Mouse (Mus musculus) spleen, adult 10 weeks (tissue): Measurements from ENCODE around the gene Prkar1b. TPM values are rescaled to one million over a fixed set of nuclear protein-coding genes. Genes with fewer than 3 reads are reported as not detected.

ENCODE experiments used
- polyA plus RNA-seq: library from polyadenylated mRNA; stranded (reverse); fragments of 350-450 nt; fragmentation: Illumina TruSeq; extraction: RNeasy Lipid Tissue Mini Kit (QIAGEN cat#74804); gene quantifications from one replicate; pipeline ENCODE4 v1.2.3, GENCODE M21; 2015; ENCODE audit warnings: low replicate concordance; ENCODE audit not compliant: insufficient read depth

Gene Prkar1b
- polyA plus RNA-seq = 5.1 TPM

DNA sequence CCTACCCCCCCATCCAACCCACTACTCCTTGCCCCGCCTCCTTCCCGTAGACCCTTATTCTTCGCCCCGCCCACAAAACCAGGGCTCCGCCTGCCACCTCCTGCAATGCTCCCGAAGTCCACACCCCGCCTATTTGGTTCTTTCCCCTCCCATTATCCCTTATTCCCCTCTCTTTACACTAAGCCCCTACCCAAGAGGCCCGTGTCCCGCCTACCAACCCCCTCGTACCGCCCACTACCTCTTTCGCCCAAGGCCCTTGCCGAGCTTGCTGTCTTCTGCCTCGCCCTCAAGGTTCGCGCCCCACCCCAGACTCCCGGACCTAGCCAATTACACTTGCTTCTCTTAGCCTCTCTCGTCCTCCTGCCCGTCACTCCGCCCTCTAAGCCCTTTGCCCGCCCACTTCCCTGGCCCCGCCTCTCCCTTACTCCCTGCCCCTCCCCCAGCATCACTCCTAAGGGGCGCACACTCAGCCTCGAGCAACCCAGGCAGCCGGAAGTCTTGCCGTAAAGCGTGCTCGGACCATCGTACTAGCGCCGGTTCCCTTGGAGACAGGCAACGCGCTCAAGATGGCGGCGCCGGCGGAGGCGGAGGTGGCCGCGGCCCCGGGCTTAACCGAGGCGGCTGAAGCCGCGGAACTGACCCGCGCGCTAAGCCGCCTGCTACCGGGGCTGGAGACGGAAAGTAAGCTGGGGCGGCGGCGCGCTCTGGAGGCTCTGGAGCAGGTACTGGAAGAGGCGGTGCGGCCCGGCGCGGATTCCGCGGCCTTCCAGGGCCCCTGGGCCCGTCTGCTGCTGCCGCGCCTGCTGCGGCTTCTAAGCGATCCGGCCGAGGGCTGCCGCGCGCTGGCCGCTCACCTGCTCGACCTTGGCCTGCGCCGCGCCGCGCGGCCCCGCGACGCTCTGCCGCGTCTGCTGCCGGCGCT is at the start of gene Prkar1b, which contains the start of gene Dnaaf5:
Gene Prkar1b, minus strand, starts transcription at position 321 of the 922 bp plus-strand sequence.
Gene Dnaaf5, plus strand, starts transcription at position 543 of the 922 bp plus-strand sequence.

GRCm38 (mm10) chr5:138997171-138997788 is 152.5 kb downstream of the Prkar1b start, which contains the start of gene Pdgfa:
TSS of gene Pdgfa (minus strand) at chr5:138997370.

Other genes starting within 250 kb of the Prkar1b start
- gene Pdgfa, start 152.6 kb downstream of the Prkar1b start, polyA plus RNA-seq = 3.9 TPM
- gene Dnaaf5, start 222 bp upstream of the Prkar1b start, polyA plus RNA-seq = 4.6 TPM
- gene Sun1, start 50.6 kb upstream of the Prkar1b start, polyA plus RNA-seq = 34.8 TPM
- 30.9 TPM for gene Get4, start 102.3 kb upstream of the Prkar1b start, polyA plus RNA-seq
- 9.5 TPM for gene Adap1, start 175.6 kb upstream of the Prkar1b start, polyA plus RNA-seq
- 20.6 TPM for gene Cox19, start 201.4 kb upstream of the Prkar1b start, polyA plus RNA-seq
- gene Cyp2w1, start 202.6 kb upstream of the Prkar1b start, polyA plus RNA-seq = not detected
- 17.8 TPM for gene Gpr146, start 227.7 kb upstream of the Prkar1b start, polyA plus RNA-seq